10 mouse cellular contexts compared by ENCODE assay signal in the genomic region with DNA sequence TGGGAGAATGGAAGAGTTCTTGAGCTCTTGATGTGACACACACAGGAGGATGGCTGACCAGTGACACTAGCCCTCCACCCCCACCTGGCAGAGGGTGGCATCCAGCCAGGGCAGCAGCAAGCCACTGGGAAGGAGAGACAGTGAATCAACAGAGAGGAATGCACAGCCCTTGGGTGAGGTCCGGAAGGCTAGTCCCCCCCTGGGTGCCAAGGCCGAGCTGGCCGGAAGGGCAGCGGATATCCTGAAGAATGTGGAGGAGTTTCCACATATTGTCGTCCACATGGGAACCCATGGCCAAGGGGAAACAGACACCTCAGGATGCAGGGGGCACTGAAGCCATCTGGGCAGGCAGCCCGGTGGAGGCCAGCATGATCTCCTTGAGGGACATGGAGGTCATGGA. TPM values are rescaled to one million over a fixed set of nuclear protein-coding genes. Genes with fewer than 3 reads are reported as not detected.
DNase-seq lines count a peak whose midpoint lies in the region; ATAC-seq and TF ChIP-seq lines count a peak whose summit lies in the region.
"Had no signal": no experiment of that assay in that cellular context is flagged by ENCODE, and none has a peak within 500 bp of the region (broad histone marks: within the 10 kb centered on the region; RNA-seq: fewer than 3 reads in every experiment).

No protein-coding gene starts in this region.

- H3K9me3 ChIP-seq in liver, embryonic 14.5 days (ENCODE audit: control insufficient read depth, low read length) = no peaks in the 10 kb centered on the region
- no peaks in the 10 kb centered on the region for H3K9me3 ChIP-seq in liver, embryonic 12.5 days (replicated peaks)
- H3K9me3 ChIP-seq in intestine, embryonic 16.5 days (ENCODE audit: control insufficient read depth, low read length) = no peaks in the 10 kb centered on the region
- H3K9me3 ChIP-seq: embryonic facial prominence, embryonic 12.5 days had no signal

- no peak overlapping the region for H3K4me2 ChIP-seq in liver, embryonic 14.5 days (ENCODE audit: low read depth)
- H3K4me2 ChIP-seq in liver, embryonic 12.5 days = no peak overlapping the region
- no peak overlapping the region for H3K4me2 ChIP-seq in intestine, embryonic 16.5 days (ENCODE audit: low read depth, low read length)
- H3K4me2 ChIP-seq: embryonic facial prominence, embryonic 12.5 days had no signal

- no peak overlapping the region for H3K9ac ChIP-seq in liver, embryonic 14.5 days (replicated peaks)
- H3K9ac ChIP-seq in liver, embryonic 12.5 days = no peak overlapping the region
- no peak overlapping the region for H3K9ac ChIP-seq in intestine, embryonic 16.5 days (ENCODE audit: low read depth, low read length)
- H3K9ac ChIP-seq: embryonic facial prominence, embryonic 12.5 days had no signal

- 55% methylated on average over 6 of the region's 6 CpGs for WGBS in liver, embryonic 14.5 days (ENCODE audit: insufficient replicate concordance)
- 66% methylated on average over 6 of the region's 6 CpGs for WGBS in liver, embryonic 12.5 days (ENCODE audit: insufficient replicate concordance)
- 82% methylated on average over 6 of the region's 6 CpGs for WGBS in intestine, embryonic 16.5 days

- no peaks in the 10 kb centered on the region for H3K36me3 ChIP-seq in liver, embryonic 14.5 days (replicated peaks; ENCODE audit: control insufficient read depth, insufficient read depth, low read depth)
- no peaks in the 10 kb centered on the region for H3K36me3 ChIP-seq in liver, embryonic 12.5 days
- no peaks in the 10 kb centered on the region for H3K36me3 ChIP-seq in intestine, embryonic 16.5 days (ENCODE audit: control insufficient read depth, insufficient read depth, low read length)
- H3K36me3 ChIP-seq: embryonic facial prominence, embryonic 12.5 days had no signal

- no peak overlapping the region for H3K4me3 ChIP-seq in liver, embryonic 14.5 days (ENCODE audit: insufficient read depth in 1 of 2, low read depth in 2 of 2, low read length in 2 of 2)
- no peak overlapping the region for H3K4me3 ChIP-seq in liver, embryonic 12.5 days
- H3K4me3 ChIP-seq in intestine, embryonic 16.5 days (ENCODE audit: low read length) = no peak overlapping the region
- H3K4me3 ChIP-seq: embryonic facial prominence, embryonic 12.5 days had no signal

- no peaks in the 10 kb centered on the region for H3K27me3 ChIP-seq in liver, embryonic 14.5 days (ENCODE audit: control insufficient read depth, insufficient read depth, low read length)
- peaks cover 5% of the 10 kb centered on the region; the same call in 1 of the 2 replicates for H3K27me3 ChIP-seq in liver, embryonic 12.5 days (replicated peaks)
- no peaks in the 10 kb centered on the region for H3K27me3 ChIP-seq in intestine, embryonic 16.5 days (replicated peaks; ENCODE audit: control insufficient read depth, insufficient read depth, low read length)
- H3K27me3 ChIP-seq: embryonic facial prominence, embryonic 12.5 days had no signal

- no peak for TF ChIP-seq CTCF in liver, embryonic 14.5 days (IDR thresholded peaks at IDR 0.05; ENCODE audit: low read depth)

- DNase-seq in liver, embryonic 14.5 days (ENCODE audit: low read depth in 3 of 3, low spot score in 3 of 3) = no peak
- peak; percentile 89 to 92 for DNase-seq in adrenal gland, postnatal 36 days
- peak; percentile 56 to 72 for DNase-seq in kidney, adult 8-10 months
- DNase-seq in lung, postnatal 25 days (ENCODE audit: low spot score) = peak; percentile 82
- no peak for DNase-seq in left cerebral cortex, adult 8-10 months (ENCODE audit: low spot score in 2 of 2)
- no peak for DNase-seq in embryo, embryonic 11 days

- no peaks in the 10 kb centered on the region for H3K4me1 ChIP-seq in liver, embryonic 14.5 days (replicated peaks; ENCODE audit: control insufficient read depth in 2 of 2, insufficient read depth in 2 of 2, low read length in 1 of 2)
- peaks cover 7% of the 10 kb centered on the region for H3K4me1 ChIP-seq in liver, embryonic 12.5 days
- H3K4me1 ChIP-seq in intestine, embryonic 16.5 days (ENCODE audit: control insufficient read depth, insufficient read depth, low read length) = no peaks in the 10 kb centered on the region
- H3K4me1 ChIP-seq: embryonic facial prominence, embryonic 12.5 days had no signal

- no peak overlapping the region for H3K27ac ChIP-seq in liver, embryonic 14.5 days
- H3K27ac ChIP-seq in liver, embryonic 12.5 days = no peak overlapping the region
- no peak overlapping the region; the same call in 1 of the 2 replicates for H3K27ac ChIP-seq in intestine, embryonic 16.5 days (ENCODE audit: low read length)
- H3K27ac ChIP-seq: embryonic facial prominence, embryonic 12.5 days had no signal

- TF ChIP-seq EP300 in liver, embryonic 14.5 days (IDR thresholded peaks at IDR 0.05; ENCODE audit: low read depth) = no peak

- ATAC-seq in liver, embryonic 14.5 days (ENCODE audit: insufficient read depth) = peak; percentile 37; the same call in 1 of the 2 replicates
- ATAC-seq in liver, embryonic 12.5 days = no peak
- no peak for ATAC-seq in intestine, embryonic 16.5 days
- ATAC-seq: midbrain, embryonic 16.5 days had no signal

RNA-seq across cellular contexts. Expression of a gene that starts 35.2 kb away (rescaled TPM):
- 3.7 and 3.9 TPM in 2 replicates for polyA plus RNA-seq in liver, embryonic 14.5 days (2012; rRNA removed)
- polyA plus RNA-seq in liver, embryonic 14.5 days (2014; fragmentation: Nextera tagmentation; extraction: Ambion mirVana) = 1.8 and 1.9 TPM in 2 replicates
- 5.9 and 6.2 TPM in 2 replicates for polyA plus RNA-seq in liver, embryonic 12.5 days (2016; fragmentation: Nextera tagmentation; extraction: Ambion mirVana)
- total RNA-seq in adrenal gland, postnatal 36 days (2021) = 1 to 10 TPM; 2.1 to 2.3 TPM
- total RNA-seq in left cerebral cortex, adult 8-10 months (2022) = 10 to 100 TPM; 20.5 to 27.9 (median 23.4) TPM
- 11.0 and 14.4 TPM in 2 replicates for polyA plus RNA-seq in intestine, embryonic 16.5 days (2015; fragmentation: Nextera tagmentation; extraction: Ambion mirVana)

RNA-seq across cellular contexts. Expression of a gene that starts 50.4 kb away (rescaled TPM):
- polyA plus RNA-seq in liver, embryonic 14.5 days (2012; rRNA removed) = 0.95 and 1.1 TPM in 2 replicates
- 1.2 and 1.8 TPM in 2 replicates for polyA plus RNA-seq in liver, embryonic 14.5 days (2014; fragmentation: Nextera tagmentation; extraction: Ambion mirVana)
- polyA plus RNA-seq in liver, embryonic 12.5 days (2016; fragmentation: Nextera tagmentation; extraction: Ambion mirVana) = 0.64 and 0.71 TPM in 2 replicates
- not detected for total RNA-seq in adrenal gland, postnatal 36 days (2021)
- not detected for total RNA-seq in left cerebral cortex, adult 8-10 months (2022)
- polyA plus RNA-seq in intestine, embryonic 16.5 days (2015; fragmentation: Nextera tagmentation; extraction: Ambion mirVana) = 6.5 and 7.9 TPM in 2 replicates
- polyA plus RNA-seq: embryonic facial prominence, embryonic 12.5 days; midbrain, embryonic 16.5 days had no signal

RNA-seq across cellular contexts. Expression of a gene that starts 51.3 kb away (rescaled TPM):
- 3.7 and 4.1 TPM in 2 replicates for polyA plus RNA-seq in liver, embryonic 14.5 days (2012; rRNA removed)
- polyA plus RNA-seq in liver, embryonic 14.5 days (2014; fragmentation: Nextera tagmentation; extraction: Ambion mirVana) = 4.9 and 5.7 TPM in 2 replicates
- polyA plus RNA-seq in liver, embryonic 12.5 days (2016; fragmentation: Nextera tagmentation; extraction: Ambion mirVana) = 7.2 and 7.4 TPM in 2 replicates
- 10 to 100 TPM; 14.0 to 24.8 TPM for total RNA-seq in adrenal gland, postnatal 36 days (2021)
- total RNA-seq in left cerebral cortex, adult 8-10 months (2022) = 1 to 10 TPM; 2.2 to 3.4 (median 2.5) TPM
- 23.0 and 23.4 TPM in 2 replicates for polyA plus RNA-seq in intestine, embryonic 16.5 days (2015; fragmentation: Nextera tagmentation; extraction: Ambion mirVana)

Comparison
In these comparisons a context has a peak if more than half of its experiments do, and no peak if none do; other contexts are left out.
1. DNase-seq: peak in adrenal gland, postnatal 36 days (2 of 2), kidney, adult 8-10 months (2 of 2) and lung, postnatal 25 days (single experiment); none in liver, embryonic 14.5 days (0 of 3), left cerebral cortex, adult 8-10 months (0 of 2) and embryo, embryonic 11 days (single experiment).